Mouse (Mus musculus) embryonic facial prominence, embryonic 14.5 days (tissue): Measurements from ENCODE around the gene Uimc1. TPM values are rescaled to one million over a fixed set of nuclear protein-coding genes. Genes with fewer than 3 reads are reported as not detected.

Source experiments
- ATAC-seq: fragments of 200-750 bp; cut with Nextera tagmentation; 2 replicates; pipeline ENCODE4 v1.8.0; 2017; ENCODE audit warnings: low read depth, moderate number of reproducible peaks, moderate TSS enrichment
- DNase-seq: peaks from one replicate; pipeline ENCODE4 v3.0.0-alpha.2; 2015; ENCODE audit warnings: low spot score
- H3K27ac ChIP-seq: fragments of 300-500 bp; sonication (generic); replicated peaks from 2 replicates; pipeline ENCODE4 v1.5.1; 2014; ENCODE audit warnings: low read depth, mild to moderate bottlenecking, low read length, moderate library complexity
- H3K27me3 ChIP-seq: fragments of 300-500 bp; sonication (generic); replicated peaks from 2 replicates; pipeline ENCODE4 v1.6.1; 2014; ENCODE audit warnings: low read length; ENCODE audit not compliant: control insufficient read depth, insufficient read depth
- H3K36me3 ChIP-seq: fragments of 300-500 bp; sonication (generic); 2 replicates; pipeline ENCODE4 v1.6.1; 2014; ENCODE audit warnings: low read length, mixed read lengths; ENCODE audit not compliant: control insufficient read depth, insufficient read depth
- H3K4me1 ChIP-seq: fragments of 300-500 bp; sonication (generic); 2 replicates; pipeline ENCODE4 v1.6.1; 2014; ENCODE audit warnings: antibody characterized with exemption, low read length; ENCODE audit not compliant: control insufficient read depth, insufficient read depth
- H3K4me2 ChIP-seq: fragments of 300-500 bp; sonication (generic); 2 replicates; pipeline ENCODE4 v1.6.1; 2014; ENCODE audit warnings: low read depth, mild to moderate bottlenecking, low read length, moderate library complexity, mixed read lengths
- H3K4me3 ChIP-seq: fragments of 300-500 bp; sonication (generic); 2 replicates; pipeline ENCODE4 v1.5.1; 2014; ENCODE audit warnings: low read depth, mild to moderate bottlenecking, low read length
- H3K9ac ChIP-seq: fragments of 300-500 bp; sonication (generic); 2 replicates; pipeline ENCODE4 v1.6.1; 2014; ENCODE audit warnings: low read depth, mild to moderate bottlenecking, low read length, moderate library complexity, mixed read lengths
- H3K9me3 ChIP-seq: fragments of 300-500 bp; sonication (generic); 2 replicates; pipeline ENCODE4 v1.6.1; 2016; ENCODE audit warnings: low read length; ENCODE audit not compliant: control insufficient read depth
- WGBS: fragments of 180-500 bp; shearing (Covaris S2); extraction: QIAGEN DNeasy Blood & Tissue Kit; methylation state at CpG from one replicate; pipeline ENCODE4 v1.1.7; 2014; 5-methylcytosine and 5-hydroxymethylcytosine counted together
- polyA plus RNA-seq: library from polyadenylated mRNA; unstranded; fragments of >200 nt; fragmentation: Nextera tagmentation; extraction: Ambion mirVana; gene quantifications from 2 replicates; pipeline ENCODE4 v1.2.1, GENCODE M21; 2014

The Uimc1 gene
- polyA plus RNA-seq, 1 experiment from 2014 or later, result 27.5 TPM

- Histone ChIP-seq H3K9me3 (no peaks in the 10 kb centered on the region), H3K4me1 (no peaks in the 10 kb centered on the region), H3K4me2 (no peak overlapping the region), H3K27me3 (no peaks in the 10 kb centered on the region), H3K27ac (no peak overlapping the region), H3K9ac (no peak overlapping the region), H3K36me3 (no peaks in the 10 kb centered on the region), H3K4me3 (no peak overlapping the region)
- ATAC-seq, result no peak
- DNase-seq, result no peak
- WGBS, result 56% methylated on average over 4 of the region's 4 CpGs
Measured at GRCm38 (mm10) chr13:55022256-55022655, 77.8 kb downstream of the Uimc1 start.

DNA sequence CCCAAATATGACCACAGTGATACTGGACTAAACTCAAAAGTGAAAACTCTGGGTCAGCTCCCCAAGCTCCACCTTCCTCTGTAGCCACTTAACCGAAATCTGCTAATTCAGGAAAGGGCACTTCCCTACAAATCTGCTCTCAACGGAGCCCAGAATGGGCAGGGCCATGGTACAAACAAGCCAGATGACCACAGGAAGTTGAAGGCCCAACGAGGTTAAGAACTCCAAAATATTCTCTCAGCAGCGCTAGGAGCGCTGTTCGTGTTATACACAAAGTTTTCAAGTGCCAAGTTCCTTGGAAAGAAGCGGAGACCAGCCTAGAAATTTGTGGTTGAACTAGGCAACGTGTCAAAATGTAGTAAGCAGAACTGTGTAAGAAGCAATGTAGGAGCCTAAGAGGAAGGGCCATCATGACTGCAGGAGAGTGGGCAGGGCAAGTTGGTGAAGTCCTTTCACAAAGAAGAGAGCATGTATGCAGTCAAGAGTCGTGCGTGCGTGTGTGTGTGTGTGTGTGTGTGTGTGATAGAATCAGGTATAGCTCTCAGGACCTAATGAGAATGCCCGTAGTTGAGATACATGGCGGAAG is 78.8 kb downstream of the Uimc1 start, which contains the start of gene Hk3:
TSS of gene Hk3 (minus strand) at position 192 of the 586 bp plus-strand sequence.
- Histone ChIP-seq H3K36me3 (no peaks in the 10 kb centered on the region), H3K4me1 (no peaks in the 10 kb centered on the region), H3K9me3 (no peaks in the 10 kb centered on the region), H3K4me3 (no peak within 1 kb of the TSS), H3K27me3 (no peaks in the 10 kb centered on the region), H3K27ac (no peak within 1 kb of the TSS), H3K4me2 (no peak within 1 kb of the TSS), H3K9ac (no peak within 1 kb of the TSS)
- DNase-seq (no peak), ATAC-seq (no peak)
- 86% methylated on average over 13 of the region's 13 CpGs for WGBS

DNA sequence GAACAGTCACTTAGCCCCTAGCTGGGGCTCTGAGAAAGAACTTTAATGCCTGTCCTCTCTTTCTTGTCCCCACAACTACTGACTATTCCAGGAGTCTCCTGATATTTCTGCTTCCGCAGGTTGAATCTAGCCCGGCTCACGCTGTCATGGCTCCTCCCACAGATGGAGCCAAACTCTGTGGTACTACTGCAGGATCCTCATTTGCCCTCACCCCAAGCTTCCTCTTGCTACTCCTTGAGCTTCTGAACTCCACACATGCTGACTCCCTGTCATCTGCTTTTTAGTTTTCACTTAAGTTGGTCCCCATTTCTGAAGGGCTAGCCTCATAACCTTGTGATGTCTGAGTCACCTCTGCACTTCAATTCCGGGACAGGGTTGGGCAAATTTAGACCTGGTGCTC is 80.0 kb downstream of the Uimc1 start:
- H3K4me3 ChIP-seq, result no peak overlapping the region
- no peak for ATAC-seq
- 77% methylated on average over 4 of the region's 4 CpGs for WGBS
- no peak for DNase-seq
- no peaks in the 10 kb centered on the region for H3K27me3 ChIP-seq
- H3K4me2 ChIP-seq, result no peak overlapping the region
- H3K9ac ChIP-seq, result no peak overlapping the region
- H3K27ac ChIP-seq, result no peak overlapping the region
- no peaks in the 10 kb centered on the region for H3K4me1 ChIP-seq
- no peaks in the 10 kb centered on the region for H3K36me3 ChIP-seq
- no peaks in the 10 kb centered on the region for H3K9me3 ChIP-seq

- no peak overlapping the region for H3K4me3 ChIP-seq
- no peaks in the 10 kb centered on the region for H3K27me3 ChIP-seq
- 63% methylated on average over 3 of the region's 3 CpGs for WGBS
- H3K9ac ChIP-seq, result no peak overlapping the region
- H3K4me2 ChIP-seq, result no peak overlapping the region
- DNase-seq (no peak), ATAC-seq (no peak)
- H3K9me3 ChIP-seq, result no peaks in the 10 kb centered on the region
- H3K4me1 ChIP-seq, result no peaks in the 10 kb centered on the region
- H3K36me3 ChIP-seq, result no peaks in the 10 kb centered on the region
- H3K27ac ChIP-seq, result no peak overlapping the region
Measured at GRCm38 (mm10) chr13:55019181-55019580, 80.9 kb downstream of the Uimc1 start.

GRCm38 (mm10) chr13:55018700-55019099 is 81.4 kb downstream of the Uimc1 start:
- H3K36me3 ChIP-seq, result no peaks in the 10 kb centered on the region
- no peak overlapping the region for H3K27ac ChIP-seq
- no peak for ATAC-seq
- WGBS, result 85% methylated on average over 9 of the region's 9 CpGs
- no peaks in the 10 kb centered on the region for H3K27me3 ChIP-seq
- no peaks in the 10 kb centered on the region for H3K9me3 ChIP-seq
- H3K4me2 ChIP-seq, result no peak overlapping the region
- DNase-seq, result no peak
- no peaks in the 10 kb centered on the region for H3K4me1 ChIP-seq
- no peak overlapping the region for H3K4me3 ChIP-seq
- no peak overlapping the region for H3K9ac ChIP-seq

- H3K9me3 ChIP-seq, result no peaks in the 10 kb centered on the region
- H3K4me3 ChIP-seq, result no peak overlapping the region
- H3K27ac ChIP-seq, result no peak overlapping the region
- WGBS, result 75% methylated on average over 8 of the region's 8 CpGs
- H3K36me3 ChIP-seq, result no peaks in the 10 kb centered on the region
- no peak overlapping the region for H3K9ac ChIP-seq
- H3K4me2 ChIP-seq, result no peak overlapping the region
- ATAC-seq (no peak), DNase-seq (no peak)
- no peaks in the 10 kb centered on the region for H3K4me1 ChIP-seq
- no peaks in the 10 kb centered on the region for H3K27me3 ChIP-seq
Measured at GRCm38 (mm10) chr13:55017898-55018599, 82.1 kb downstream of the Uimc1 start.

GRCm38 (mm10) chr13:55017154-55017897 is 82.8 kb downstream of the Uimc1 start:
- Histone ChIP-seq H3K4me3 (no peak overlapping the region), H3K9ac (no peak overlapping the region), H3K27me3 (no peaks in the 10 kb centered on the region), H3K4me1 (no peaks in the 10 kb centered on the region), H3K36me3 (no peaks in the 10 kb centered on the region), H3K4me2 (no peak overlapping the region), H3K9me3 (no peaks in the 10 kb centered on the region), H3K27ac (no peak overlapping the region)
- ATAC-seq (no peak), DNase-seq (no peak)
- WGBS, result 79% methylated on average over 12 of the region's 12 CpGs

- Histone ChIP-seq H3K36me3 (no peaks in the 10 kb centered on the region), H3K4me3 (no peak overlapping the region), H3K27me3 (no peaks in the 10 kb centered on the region), H3K9me3 (no peaks in the 10 kb centered on the region), H3K4me2 (no peak overlapping the region), H3K4me1 (no peaks in the 10 kb centered on the region), H3K27ac (no peak overlapping the region), H3K9ac (no peak overlapping the region)
- DNase-seq, result no peak
- 52% methylated on average over 9 of the region's 9 CpGs for WGBS
- ATAC-seq, result no peak
Measured at GRCm38 (mm10) chr13:55014451-55014850, 85.6 kb downstream of the Uimc1 start.
